Mouse (Mus musculus): ENCODE data around the gene Upf2.

DNA sequence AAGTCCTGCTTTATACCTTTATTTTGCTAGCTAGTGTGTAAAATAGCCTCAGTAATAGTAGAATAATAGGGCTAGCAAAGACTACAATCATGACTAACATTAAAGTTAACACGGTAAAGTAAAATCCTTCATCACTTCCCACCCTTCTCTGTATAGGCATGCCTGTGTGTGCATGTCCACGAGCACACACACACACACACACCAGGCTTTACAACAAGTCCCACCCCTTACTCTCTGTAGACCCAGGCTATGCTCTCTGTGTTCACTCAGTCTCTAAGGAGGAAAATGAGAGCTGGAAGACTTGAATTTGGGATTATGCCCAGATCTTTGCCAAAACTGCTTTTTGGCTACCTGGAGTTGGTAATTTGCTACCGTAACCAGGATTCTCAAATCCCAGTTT, 97.7 kb downstream of the Upf2 start:
- TF ChIP-seq POLR2A (IDR thresholded peaks at IDR 0.05; ENCODE audit: low read depth, low read length) (no peak), CTCF (IDR thresholded peaks at IDR 0.05; ENCODE audit: extremely low read depth, insufficient read length, insufficient replicate concordance, low read depth, low read length) (no peak)

Measured in small intestine, adult 2 months (tissue).